Mouse (Mus musculus): ENCODE data around the gene Olfr237-ps1.
"Not testable (repeated sequence)": the region's sequence is repeated elsewhere in the genome, so short reads cannot be mapped to it uniquely, and the experiment has no call there.

Gene Olfr237-ps1

DNA sequence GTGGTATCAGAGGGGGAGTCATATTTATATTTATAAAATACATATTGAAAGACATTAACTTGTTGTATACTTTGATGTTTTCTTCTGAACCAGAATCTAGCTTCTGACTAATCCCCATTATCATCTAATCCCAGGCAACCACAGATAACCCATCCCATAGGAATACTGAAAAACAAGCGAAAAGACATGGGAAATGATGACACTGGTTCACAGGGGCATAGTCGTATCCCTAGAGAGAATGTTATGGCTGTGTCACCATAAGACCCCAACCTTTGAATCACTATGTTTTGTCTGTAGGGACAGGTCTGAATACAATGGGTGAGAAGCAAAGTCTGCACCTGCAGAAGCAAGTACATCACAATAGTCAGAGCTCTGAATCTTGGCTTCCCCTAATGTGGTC lies at the start of gene Olfr237-ps1:
TSS of gene Olfr237-ps1 (plus strand) at position 301 of the 400 bp plus-strand sequence.
- DNase-seq (ENCODE audit: low read depth, low spot score): not testable (repeated sequence)

DNA sequence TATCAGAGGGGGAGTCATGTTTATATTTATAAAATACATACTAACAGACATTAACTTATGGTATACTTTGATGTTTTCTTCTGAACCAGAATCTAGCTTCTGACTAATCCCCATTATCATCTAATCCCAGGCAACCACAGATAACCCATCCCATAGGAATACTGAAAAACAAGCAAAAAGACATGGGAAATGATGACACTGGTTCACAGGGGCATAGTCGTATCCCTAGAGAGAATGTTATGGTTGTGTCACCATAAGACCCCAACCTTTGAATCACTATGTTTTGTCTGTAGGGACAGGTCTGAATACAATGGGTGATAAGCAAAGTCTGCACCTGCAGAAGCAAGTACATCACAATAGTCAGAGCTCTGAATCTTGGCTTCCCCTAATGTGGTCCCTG lies 40.3 kb upstream of the Olfr237-ps1 start, which contains the start of gene Olfr441:
TSS of gene Olfr441 (plus strand) at position 301 of the 400 bp plus-strand sequence.
- DNase-seq (ENCODE audit: low read depth, low spot score): not testable (repeated sequence)

DNA sequence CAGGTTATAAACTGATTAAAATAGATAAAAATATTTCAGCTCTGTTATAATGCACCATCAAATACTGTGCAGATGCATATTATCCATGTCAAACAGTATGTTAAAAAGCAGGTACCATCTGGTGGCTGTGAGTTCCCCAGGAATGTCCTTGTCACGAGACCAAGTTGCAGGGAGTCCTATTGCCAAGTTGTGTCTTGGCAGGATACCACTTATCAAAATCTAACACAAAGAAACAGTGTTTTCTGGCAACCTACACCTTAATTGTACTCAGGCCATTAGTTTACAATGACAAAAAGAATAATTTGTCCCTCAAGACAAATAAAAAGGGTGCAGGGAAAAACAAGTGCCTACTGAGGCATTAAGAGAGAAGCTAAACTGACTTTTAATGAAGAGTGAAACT lies 13.1 kb downstream of the Olfr237-ps1 start:
- no peak for DNase-seq (ENCODE audit: low read depth, low spot score)

DNA sequence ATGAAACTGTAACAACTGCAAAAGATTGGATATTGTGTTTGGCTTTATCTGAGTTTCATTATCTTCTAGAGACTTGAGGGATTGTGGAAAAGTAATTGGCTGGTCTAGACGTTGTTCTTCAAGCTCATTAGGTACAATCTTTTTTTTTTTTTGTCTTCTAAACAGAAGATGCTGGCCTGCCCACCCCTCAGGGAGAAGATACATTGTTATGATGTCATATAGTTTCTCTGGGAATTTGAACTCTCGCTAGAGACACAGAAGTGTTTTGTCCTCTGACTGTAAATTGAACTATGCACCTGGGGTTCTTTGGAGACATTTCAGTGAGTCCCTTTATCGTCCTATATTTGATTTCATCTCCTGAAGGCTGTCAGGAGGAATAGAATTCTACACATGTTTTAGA lies 16.6 kb downstream of the Olfr237-ps1 start, which contains the start of gene Olfr437:
TSS of gene Olfr437 (plus strand) at position 301 of the 400 bp plus-strand sequence.
- DNase-seq (ENCODE audit: low read depth, low spot score): no peak

DNA sequence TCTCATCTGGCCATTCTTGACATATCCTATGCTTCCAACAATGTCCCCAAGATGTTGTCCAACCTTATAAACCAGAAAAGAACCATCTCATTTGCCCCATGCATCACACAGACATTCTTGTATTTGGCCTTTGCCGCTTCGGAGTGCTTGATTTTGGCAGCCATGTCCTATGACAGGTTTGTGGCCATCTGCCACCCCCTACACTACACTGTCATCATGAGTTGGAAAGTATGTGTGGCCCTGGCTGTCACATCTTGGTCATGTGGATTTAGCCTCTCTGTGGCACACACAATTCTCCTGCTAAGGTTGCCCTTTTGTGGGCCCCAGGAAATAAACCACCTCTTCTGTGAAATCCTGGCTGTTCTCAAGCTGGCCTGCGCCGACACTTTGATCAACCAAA lies 20.9 kb downstream of the Olfr237-ps1 start:
- DNase-seq (ENCODE audit: low read depth, low spot score): no peak

DNA sequence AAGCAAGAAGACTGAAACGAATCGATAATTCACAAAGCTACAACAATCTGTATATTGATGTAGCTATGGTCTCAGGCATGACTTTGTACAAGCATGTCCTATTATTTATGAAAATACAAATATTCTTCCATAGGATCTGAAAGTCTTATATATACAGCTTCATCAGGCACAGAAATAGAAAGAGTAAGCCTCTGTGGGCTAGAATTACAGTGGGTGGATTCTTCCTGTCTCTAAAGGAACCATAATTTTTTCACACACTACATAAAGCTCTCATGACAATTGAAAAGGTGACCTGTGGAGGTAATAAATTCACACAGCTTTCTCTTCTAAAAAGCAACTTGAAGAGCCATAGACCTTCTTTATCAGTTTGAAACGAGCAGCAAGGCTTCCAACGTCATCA lies 25.5 kb downstream of the Olfr237-ps1 start, which contains the start of gene Olfr13:
TSS of gene Olfr13 (plus strand) at position 301 of the 400 bp plus-strand sequence.
- no peak for DNase-seq (ENCODE audit: low read depth, low spot score)

DNA sequence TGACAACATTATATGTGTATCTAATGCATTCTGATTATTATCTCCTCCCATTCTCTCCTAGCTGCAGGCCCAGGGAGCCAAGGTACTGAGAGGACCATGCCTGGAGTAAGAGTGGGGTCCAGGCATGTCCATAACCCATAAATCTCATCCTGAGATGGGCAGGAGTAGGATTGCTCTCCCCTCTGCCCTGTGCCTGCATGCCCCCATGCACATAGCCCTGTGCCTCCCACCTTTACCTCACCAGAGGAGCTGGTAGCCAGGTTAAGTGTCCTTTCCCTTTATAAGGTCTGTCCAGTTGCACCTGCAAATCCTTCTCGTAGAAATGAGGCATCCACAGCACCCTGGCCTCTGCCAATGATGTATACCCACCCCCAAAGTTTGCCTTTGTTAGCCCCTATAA lies 31.8 kb downstream of the Olfr237-ps1 start:
- DNase-seq (ENCODE audit: low read depth, low spot score): no peak

DNA sequence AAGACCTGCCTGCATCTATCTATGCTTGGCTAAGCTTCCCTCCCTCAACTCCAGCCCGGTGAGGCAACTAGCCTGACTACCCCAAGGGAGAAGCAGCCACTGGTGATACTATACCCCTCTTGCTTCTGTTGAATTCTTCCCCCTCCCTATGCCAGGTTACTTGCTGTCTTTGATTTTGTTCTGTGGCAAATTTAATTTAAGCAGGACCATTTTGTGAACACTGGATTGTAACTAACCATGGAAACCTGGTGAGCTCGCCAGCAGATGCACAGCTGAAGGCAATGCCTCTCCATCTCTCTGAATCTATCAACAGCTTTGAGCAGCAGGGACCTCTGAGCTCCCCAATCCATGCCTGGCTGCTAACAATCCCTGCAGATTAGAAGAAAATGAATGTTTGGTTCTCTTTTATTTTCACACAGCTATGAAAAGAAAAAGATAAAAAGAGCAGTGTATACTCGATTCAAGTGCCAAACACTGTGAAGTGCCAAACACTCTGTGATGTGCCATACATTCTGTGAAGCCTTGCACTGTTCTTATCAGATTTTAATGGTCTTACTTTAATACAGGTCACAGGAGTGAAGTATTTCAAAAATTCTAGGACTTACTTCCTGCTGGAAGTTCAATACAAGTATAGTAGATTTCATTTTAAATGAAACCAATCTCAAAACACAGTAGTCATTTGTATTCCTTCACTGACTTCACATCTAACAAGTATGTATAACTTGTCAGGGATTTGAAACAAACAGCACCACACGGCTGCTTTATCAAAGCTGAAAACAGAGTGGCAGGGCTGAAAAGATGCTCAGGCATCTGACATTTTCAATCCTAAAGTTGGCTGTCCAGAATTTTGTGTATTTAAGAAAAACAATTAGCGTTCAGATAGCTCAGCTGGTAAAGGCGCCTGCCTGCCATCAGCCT lies 32.5 kb downstream of the Olfr237-ps1 start:
- no peak for DNase-seq (ENCODE audit: low read depth, low spot score)

DNA sequence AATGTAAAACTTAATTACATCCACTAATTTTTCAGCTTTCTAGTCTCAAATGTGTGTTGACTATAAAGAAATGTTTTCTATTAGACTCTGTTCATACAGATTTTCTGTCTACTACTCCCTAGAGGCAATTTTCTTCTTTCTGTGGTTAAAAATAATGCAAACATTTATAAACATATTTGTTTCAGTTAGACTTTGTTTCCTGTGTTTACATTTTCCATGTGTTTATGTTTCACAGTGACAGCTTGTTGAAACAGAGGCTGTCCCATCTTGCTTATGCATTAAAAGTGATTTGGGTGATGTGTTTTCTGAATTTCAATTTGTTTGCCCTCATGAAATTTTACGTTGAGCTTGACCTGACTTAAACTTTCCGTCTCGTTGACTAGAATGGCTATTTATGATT lies 44.6 kb downstream of the Olfr237-ps1 start:
- no peak for DNase-seq (ENCODE audit: low read depth, low spot score)

DNA sequence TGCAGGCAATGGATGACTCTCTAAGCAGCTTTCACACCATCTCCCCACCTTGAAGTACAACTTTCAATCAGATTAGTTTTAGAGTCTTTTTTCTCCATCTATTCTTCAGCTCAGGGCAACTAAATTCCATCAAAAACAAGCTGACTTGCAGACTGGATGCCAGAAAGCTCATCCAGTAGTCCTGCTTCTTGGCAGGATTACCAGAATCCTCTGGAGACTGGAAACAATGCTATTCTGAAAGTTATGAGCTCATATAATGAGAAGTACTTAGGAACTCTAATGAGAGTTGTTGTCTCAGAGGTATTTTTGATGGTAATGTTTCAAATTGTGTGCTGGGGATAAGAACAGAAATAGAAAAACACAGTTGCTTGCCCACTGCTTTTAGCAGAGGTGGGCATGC lies 50.4 kb downstream of the Olfr237-ps1 start, which contains the start of gene Olfr435:
TSS of gene Olfr435 (plus strand) at position 366 of the 400 bp plus-strand sequence.
- DNase-seq (ENCODE audit: low read depth, low spot score): no peak

DNA sequence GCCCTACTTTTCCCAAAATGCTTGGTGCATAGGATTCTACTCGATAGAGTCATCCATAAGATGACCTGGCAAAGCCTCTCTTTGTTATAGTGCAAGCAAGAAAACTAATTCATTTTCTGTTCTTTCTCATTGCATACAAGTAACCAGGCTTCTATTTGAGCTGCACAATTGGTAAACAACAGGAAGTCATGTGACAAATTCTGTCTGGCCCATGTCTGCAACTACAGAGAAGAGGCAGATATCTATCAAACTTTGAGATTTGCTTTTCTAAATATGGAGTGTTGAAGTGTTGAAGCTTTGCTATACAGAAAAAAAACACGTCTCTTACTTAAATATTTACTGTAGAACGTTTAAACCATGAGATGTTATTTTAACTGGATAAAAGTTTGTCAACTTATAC lies 51.7 kb downstream of the Olfr237-ps1 start:
- no peak for DNase-seq (ENCODE audit: low read depth, low spot score)

DNA sequence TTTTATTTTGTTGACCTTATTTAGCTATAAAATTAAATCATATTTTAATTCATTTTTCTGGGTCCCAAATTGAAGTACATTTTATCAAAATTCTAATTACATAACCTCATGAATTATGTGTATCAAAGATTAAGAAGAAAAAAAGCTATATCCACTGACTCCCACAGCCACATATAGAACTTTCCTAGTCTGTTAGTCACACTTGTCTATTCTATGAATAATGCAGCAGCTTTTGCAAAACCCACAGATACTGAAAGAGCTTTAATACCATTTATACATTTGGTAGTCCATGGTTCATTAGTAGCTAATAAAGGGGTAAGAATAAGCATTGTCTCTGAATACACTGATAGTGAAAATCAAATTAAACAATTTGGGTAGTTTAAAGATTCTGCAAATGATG lies 56.4 kb downstream of the Olfr237-ps1 start:
- no peak for DNase-seq (ENCODE audit: low read depth, low spot score)

DNA sequence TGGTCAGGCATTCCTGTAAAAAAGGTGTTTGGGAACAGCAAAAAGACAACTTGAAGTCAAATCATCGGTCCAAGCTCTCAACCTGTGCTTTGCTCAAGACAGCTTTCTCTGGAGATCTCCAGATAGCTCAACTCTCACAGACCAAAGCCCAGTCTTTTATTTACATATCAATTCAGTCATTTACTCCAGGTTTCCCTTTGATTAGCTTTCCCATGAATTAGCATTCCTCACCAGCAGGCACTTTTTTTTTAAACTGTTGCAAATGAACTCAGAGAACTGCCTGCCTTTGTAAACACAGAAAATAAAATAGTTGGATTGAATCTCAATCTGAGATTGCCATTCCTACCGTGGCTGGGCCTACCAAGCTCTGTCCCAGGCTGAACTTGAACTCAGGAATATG lies 59.0 kb downstream of the Olfr237-ps1 start:
- no peak for DNase-seq (ENCODE audit: low read depth, low spot score)
